Mouse (Mus musculus): Measurements from ENCODE around the gene Rbm19. TPM values are rescaled to one million over a fixed set of nuclear protein-coding genes. Genes with fewer than 3 reads are reported as not detected.

Rbm19 gene
- 17.5 and 20.2 TPM in 2 replicates for polyA plus RNA-seq (2014; fragmentation: Nextera tagmentation; extraction: Ambion mirVana)

DNA sequence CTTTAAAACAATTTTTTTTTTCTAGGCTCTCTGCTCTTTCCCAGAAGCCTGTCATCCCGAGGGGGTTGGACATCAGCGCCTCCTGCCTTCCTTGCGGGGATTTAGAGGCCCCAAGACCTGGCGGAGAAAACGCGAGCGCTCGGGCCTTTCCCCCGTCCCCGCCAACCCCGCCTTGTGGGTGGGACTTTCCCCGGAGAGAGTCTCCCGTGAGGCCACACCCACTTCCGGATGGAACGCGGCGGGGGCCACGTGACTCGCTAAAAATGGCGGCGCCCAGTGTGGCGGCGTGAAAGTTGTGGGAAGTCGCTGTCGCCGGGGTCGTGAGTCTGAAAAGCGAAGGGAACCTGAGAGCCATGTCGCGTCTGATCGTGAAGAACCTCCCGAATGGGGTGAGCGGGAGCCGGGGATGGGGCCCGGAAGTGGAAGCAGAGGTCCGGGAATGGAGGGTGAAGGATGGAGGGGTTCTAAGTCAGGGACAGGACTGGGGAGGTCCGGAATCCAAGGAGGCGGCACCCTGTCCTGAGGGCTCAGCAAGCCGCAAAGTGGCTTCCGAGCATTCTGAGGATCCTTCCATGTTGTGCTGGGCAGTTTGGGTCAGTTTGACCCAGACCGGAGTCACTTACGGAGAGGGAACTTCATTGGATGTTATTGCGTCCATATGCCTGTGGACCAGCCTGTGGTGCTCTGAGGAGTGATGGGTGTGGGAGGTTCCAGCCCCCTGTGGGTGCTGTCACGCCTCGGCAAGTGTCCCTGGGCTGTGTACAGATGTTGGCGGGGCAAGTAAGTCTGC lies at the start of gene Rbm19:
Rbm19 (plus strand) TSS at position 205 of the 790 bp plus-strand sequence.
- Histone ChIP-seq H3K36me3 (replicated peaks; ENCODE audit: control insufficient read depth, insufficient read depth) (peaks cover 28% of the 10 kb centered on the region), H3K4me2 (replicated peaks) (peak within 1 kb of the TSS; percentile 91), H3K27ac (peak within 1 kb of the TSS; percentile 69), H3K9ac (peak within 1 kb of the TSS; percentile 62), H3K27me3 (ENCODE audit: control insufficient read depth, insufficient read depth, low read length) (no peaks in the 10 kb centered on the region), H3K9me3 (ENCODE audit: control insufficient read depth, low read length) (no peaks in the 10 kb centered on the region), H3K4me3 (replicated peaks; ENCODE audit: low read length) (peak within 1 kb of the TSS; percentile 86), H3K4me1 (replicated peaks; ENCODE audit: control insufficient read depth, insufficient read depth, low read length) (peaks cover 4% of the 10 kb centered on the region; the same call in 1 of the 2 replicates)
- peak; percentile 90 for DNase-seq (ENCODE audit: low spot score)
- WGBS: under 1% methylated on average over 46 of the region's 46 CpGs
- ATAC-seq (ENCODE audit: low FRiP score): peak; percentile 92

DNA sequence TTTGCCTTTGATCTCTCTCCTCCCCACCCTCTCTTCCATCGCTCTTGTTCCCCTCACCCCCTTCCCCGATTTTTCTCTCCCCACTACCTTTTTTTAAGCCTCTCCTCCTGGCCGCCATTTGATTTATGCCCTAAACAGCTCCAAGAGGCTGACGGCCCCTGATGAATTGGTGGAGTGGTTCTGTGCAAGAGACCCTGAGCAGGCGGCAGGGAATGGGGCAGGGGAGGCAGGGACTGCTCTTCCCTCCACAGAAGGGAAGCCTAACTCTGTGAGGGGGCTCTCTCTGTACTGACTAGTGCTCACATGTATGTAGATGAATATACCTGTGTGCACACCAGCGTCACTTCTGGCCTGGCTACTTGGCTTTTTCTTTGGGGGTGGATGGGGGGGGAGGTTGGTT lies 49.0 kb upstream of the Rbm19 start:
- H3K9ac ChIP-seq: no peak overlapping the region
- no peaks in the 10 kb centered on the region for H3K4me1 ChIP-seq (replicated peaks; ENCODE audit: control insufficient read depth, insufficient read depth, low read length)
- no peak overlapping the region for H3K4me3 ChIP-seq (replicated peaks; ENCODE audit: low read length)
- H3K9me3 ChIP-seq (ENCODE audit: control insufficient read depth, low read length): no peaks in the 10 kb centered on the region
- WGBS: 63% methylated on average over 6 of the region's 6 CpGs
- no peaks in the 10 kb centered on the region for H3K36me3 ChIP-seq (replicated peaks; ENCODE audit: control insufficient read depth, insufficient read depth)
- DNase-seq (ENCODE audit: low spot score) (no peak), ATAC-seq (ENCODE audit: low FRiP score) (no peak)
- H3K27ac ChIP-seq: no peak overlapping the region
- H3K4me2 ChIP-seq (replicated peaks): no peak overlapping the region
- no peaks in the 10 kb centered on the region for H3K27me3 ChIP-seq (ENCODE audit: control insufficient read depth, insufficient read depth, low read length)

DNA sequence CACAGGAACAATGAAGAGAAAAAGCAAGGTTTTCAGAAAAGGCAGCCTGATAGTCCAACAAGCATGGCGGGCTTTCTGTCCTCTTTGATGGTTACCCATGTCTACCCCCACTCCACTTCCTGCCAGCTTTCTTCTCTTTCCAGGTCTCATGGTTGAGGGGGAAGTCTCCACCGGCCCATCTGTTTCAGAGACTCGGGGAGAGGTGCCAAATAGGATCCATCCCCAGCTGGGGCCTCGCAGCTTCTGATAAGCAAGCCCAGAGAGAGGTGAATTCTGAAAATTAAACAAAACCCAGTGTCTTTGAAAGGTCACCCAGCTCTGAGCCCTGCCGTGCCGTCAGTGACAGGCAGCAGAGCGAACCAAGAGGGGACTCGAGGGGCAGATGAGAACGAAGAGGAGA lies 42.2 kb upstream of the Rbm19 start:
- 73% methylated on average over 9 of the region's 9 CpGs for WGBS
- H3K4me3 ChIP-seq (replicated peaks; ENCODE audit: low read length): no peak overlapping the region
- no peak overlapping the region for H3K4me2 ChIP-seq (replicated peaks)
- H3K4me1 ChIP-seq (replicated peaks; ENCODE audit: control insufficient read depth, insufficient read depth, low read length): no peaks in the 10 kb centered on the region
- no peak overlapping the region for H3K9ac ChIP-seq
- DNase-seq (ENCODE audit: low spot score): no peak
- H3K27me3 ChIP-seq (ENCODE audit: control insufficient read depth, insufficient read depth, low read length): no peaks in the 10 kb centered on the region
- H3K27ac ChIP-seq: no peak overlapping the region
- H3K36me3 ChIP-seq (replicated peaks; ENCODE audit: control insufficient read depth, insufficient read depth): no peaks in the 10 kb centered on the region
- H3K9me3 ChIP-seq (ENCODE audit: control insufficient read depth, low read length): no peaks in the 10 kb centered on the region
- ATAC-seq (ENCODE audit: low FRiP score): no peak

DNA sequence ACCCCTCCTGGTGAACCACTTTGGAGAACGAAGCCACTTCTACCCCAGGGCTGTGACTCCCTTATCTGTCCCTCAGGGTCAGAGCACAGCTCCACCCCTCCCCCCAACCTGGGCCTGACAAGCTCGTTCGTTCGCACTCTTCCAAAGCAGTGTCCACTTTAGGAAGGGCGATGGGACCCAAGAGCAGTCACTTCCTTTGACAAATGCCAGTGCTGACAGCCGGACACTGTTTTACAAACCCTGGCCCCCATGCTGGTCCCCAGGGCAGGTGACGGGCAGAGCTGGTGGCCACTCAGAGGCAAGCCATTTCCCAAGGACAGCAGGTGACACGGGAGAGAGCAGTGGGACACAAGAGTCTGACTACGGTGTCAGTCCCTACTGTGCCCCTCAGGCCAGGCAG lies 36.2 kb upstream of the Rbm19 start:
- Histone ChIP-seq H3K4me2 (replicated peaks) (no peak overlapping the region), H3K27me3 (ENCODE audit: control insufficient read depth, insufficient read depth, low read length) (no peaks in the 10 kb centered on the region), H3K4me3 (replicated peaks; ENCODE audit: low read length) (no peak overlapping the region), H3K9me3 (ENCODE audit: control insufficient read depth, low read length) (no peaks in the 10 kb centered on the region), H3K9ac (no peak overlapping the region), H3K36me3 (replicated peaks; ENCODE audit: control insufficient read depth, insufficient read depth) (no peaks in the 10 kb centered on the region), H3K4me1 (replicated peaks; ENCODE audit: control insufficient read depth, insufficient read depth, low read length) (no peaks in the 10 kb centered on the region), H3K27ac (no peak overlapping the region)
- DNase-seq (ENCODE audit: low spot score) (no peak), ATAC-seq (ENCODE audit: low FRiP score) (no peak)
- 69% methylated on average over 9 of the region's 9 CpGs for WGBS

DNA sequence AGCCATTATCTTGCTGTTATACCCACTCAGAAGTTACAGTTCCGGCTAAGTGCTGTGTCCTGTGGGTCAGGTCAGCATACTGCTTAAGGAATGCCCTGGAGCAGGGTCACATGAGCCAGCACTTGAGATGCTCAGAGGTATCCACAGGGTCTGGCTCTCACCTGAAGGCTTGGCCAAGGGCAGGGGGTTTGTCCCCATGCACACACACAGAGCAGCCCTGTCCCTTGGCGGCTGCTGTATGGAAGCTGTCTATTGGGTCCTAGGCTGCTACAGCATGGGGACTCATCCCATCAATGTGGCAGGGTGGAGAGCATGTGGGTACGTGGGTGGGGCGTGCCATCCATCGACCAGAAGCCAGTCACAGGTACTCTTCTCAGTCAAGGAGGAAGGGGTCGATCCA lies 35.8 kb upstream of the Rbm19 start:
- H3K27ac ChIP-seq: no peak overlapping the region
- H3K36me3 ChIP-seq (replicated peaks; ENCODE audit: control insufficient read depth, insufficient read depth): no peaks in the 10 kb centered on the region
- no peaks in the 10 kb centered on the region for H3K9me3 ChIP-seq (ENCODE audit: control insufficient read depth, low read length)
- DNase-seq (ENCODE audit: low spot score) (no peak), ATAC-seq (ENCODE audit: low FRiP score) (no peak)
- WGBS: 86% methylated on average over 6 of the region's 6 CpGs
- no peak overlapping the region for H3K9ac ChIP-seq
- H3K4me2 ChIP-seq (replicated peaks): no peak overlapping the region
- no peaks in the 10 kb centered on the region for H3K4me1 ChIP-seq (replicated peaks; ENCODE audit: control insufficient read depth, insufficient read depth, low read length)
- H3K4me3 ChIP-seq (replicated peaks; ENCODE audit: low read length): no peak overlapping the region
- no peaks in the 10 kb centered on the region for H3K27me3 ChIP-seq (ENCODE audit: control insufficient read depth, insufficient read depth, low read length)

DNA sequence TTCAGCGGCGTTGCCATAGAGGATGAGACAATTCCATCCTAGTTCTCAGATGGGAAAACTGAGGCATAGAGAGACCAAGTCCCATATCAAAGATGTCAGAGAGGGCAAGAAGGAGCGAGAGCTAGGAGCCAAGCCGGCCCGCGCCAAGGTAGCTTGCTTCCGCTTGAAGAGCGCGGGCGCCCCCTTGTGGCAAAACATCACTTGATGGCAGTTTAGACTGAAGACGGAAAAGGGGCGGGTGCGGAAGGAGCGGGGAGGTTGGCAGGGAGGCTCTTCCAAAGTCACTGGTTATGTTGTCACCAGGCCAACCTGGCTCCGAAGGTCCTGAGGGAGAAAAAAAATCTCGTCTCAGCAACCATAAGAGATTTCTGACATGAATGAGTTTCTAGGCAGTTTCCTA lies 27.7 kb upstream of the Rbm19 start:
- ATAC-seq (ENCODE audit: low FRiP score): no peak
- H3K9me3 ChIP-seq (ENCODE audit: control insufficient read depth, low read length): no peaks in the 10 kb centered on the region
- H3K4me2 ChIP-seq (replicated peaks): no peak overlapping the region
- no peak overlapping the region for H3K27ac ChIP-seq
- DNase-seq (ENCODE audit: low spot score): peak; percentile 96
- H3K4me3 ChIP-seq (replicated peaks; ENCODE audit: low read length): no peak overlapping the region
- WGBS: 3% methylated on average over 16 of the region's 16 CpGs
- H3K36me3 ChIP-seq (replicated peaks; ENCODE audit: control insufficient read depth, insufficient read depth): no peaks in the 10 kb centered on the region
- H3K9ac ChIP-seq: no peak overlapping the region
- peaks cover 14% of the 10 kb centered on the region for H3K27me3 ChIP-seq (ENCODE audit: control insufficient read depth, insufficient read depth, low read length)
- no peaks in the 10 kb centered on the region for H3K4me1 ChIP-seq (replicated peaks; ENCODE audit: control insufficient read depth, insufficient read depth, low read length)

DNA sequence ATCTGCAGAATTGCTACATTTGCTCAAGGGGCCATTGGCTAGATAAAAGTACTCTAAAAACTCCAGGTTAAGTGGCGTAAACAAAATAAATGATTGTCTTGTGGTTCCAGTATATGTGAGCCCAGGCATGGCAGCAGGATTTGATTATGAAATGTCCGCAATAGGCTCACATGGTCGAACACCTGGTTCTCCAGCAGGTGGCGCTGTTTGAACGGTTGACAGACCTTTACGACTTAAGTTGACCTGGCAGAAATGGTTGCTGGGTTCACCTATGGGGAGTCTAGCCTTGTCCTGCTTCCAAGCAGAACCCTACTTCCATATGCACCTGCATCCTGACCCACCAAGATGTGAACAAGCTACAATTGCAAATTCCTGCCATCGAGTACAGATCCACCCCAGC lies 21.7 kb upstream of the Rbm19 start:
- Histone ChIP-seq H3K27ac (no peak overlapping the region), H3K4me1 (replicated peaks; ENCODE audit: control insufficient read depth, insufficient read depth, low read length) (no peaks in the 10 kb centered on the region), H3K4me3 (replicated peaks; ENCODE audit: low read length) (no peak overlapping the region), H3K36me3 (replicated peaks; ENCODE audit: control insufficient read depth, insufficient read depth) (no peaks in the 10 kb centered on the region), H3K27me3 (ENCODE audit: control insufficient read depth, insufficient read depth, low read length) (peaks cover 9% of the 10 kb centered on the region), H3K4me2 (replicated peaks) (no peak overlapping the region), H3K9ac (no peak overlapping the region), H3K9me3 (ENCODE audit: control insufficient read depth, low read length) (no peaks in the 10 kb centered on the region)
- DNase-seq (ENCODE audit: low spot score): peak; percentile 58
- WGBS: 56% methylated on average over 7 of the region's 7 CpGs
- ATAC-seq (ENCODE audit: low FRiP score): no peak

DNA sequence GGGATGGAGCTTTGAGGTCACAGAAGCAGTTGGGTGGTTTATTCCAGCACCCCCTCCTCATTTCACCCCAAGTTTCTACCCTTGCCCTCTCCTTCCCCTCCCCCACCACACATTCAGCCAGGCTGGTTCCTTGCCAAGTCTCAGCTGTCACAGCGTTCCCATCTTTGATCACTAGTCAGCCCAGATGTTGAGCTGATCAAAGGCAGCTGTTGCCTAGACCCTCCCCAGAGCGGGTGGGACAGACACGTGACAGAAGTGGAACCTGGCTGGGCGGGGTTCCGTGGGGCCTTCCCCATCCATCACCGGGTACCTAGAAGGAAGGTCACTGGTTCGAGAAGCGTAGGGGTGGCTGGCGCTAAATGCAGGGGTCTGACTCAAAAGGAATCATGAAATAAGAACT lies 19.2 kb upstream of the Rbm19 start:
- H3K27me3 ChIP-seq (ENCODE audit: control insufficient read depth, insufficient read depth, low read length): no peaks in the 10 kb centered on the region
- no peaks in the 10 kb centered on the region for H3K9me3 ChIP-seq (ENCODE audit: control insufficient read depth, low read length)
- no peak for ATAC-seq (ENCODE audit: low FRiP score)
- WGBS: 81% methylated on average over 9 of the region's 9 CpGs
- DNase-seq (ENCODE audit: low spot score): no peak
- H3K4me3 ChIP-seq (replicated peaks; ENCODE audit: low read length): no peak overlapping the region
- no peaks in the 10 kb centered on the region for H3K4me1 ChIP-seq (replicated peaks; ENCODE audit: control insufficient read depth, insufficient read depth, low read length)
- no peaks in the 10 kb centered on the region for H3K36me3 ChIP-seq (replicated peaks; ENCODE audit: control insufficient read depth, insufficient read depth)
- no peak overlapping the region for H3K27ac ChIP-seq
- H3K4me2 ChIP-seq (replicated peaks): no peak overlapping the region
- H3K9ac ChIP-seq: no peak overlapping the region

DNA sequence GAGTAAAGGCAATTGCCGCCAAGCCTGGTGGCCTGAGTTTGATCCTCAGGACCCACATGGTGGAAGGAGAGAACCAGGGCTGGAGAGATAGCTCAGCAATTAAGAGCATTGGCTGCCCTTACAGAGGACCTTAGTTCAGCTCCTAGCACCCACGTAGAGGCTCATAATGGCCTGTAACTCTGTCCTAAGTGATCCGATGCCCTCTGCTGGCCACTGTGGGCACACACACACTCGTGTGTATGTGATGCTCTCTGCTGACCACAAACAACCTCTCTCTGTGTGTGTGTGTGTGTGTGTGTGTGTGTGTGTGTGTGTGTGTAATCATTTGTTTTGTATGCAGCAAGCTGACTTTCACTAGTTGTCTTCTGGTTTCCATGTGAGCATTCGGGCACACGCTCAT lies 15.5 kb upstream of the Rbm19 start:
- Histone ChIP-seq H3K27ac (no peak overlapping the region), H3K4me2 (replicated peaks) (no peak overlapping the region), H3K9me3 (ENCODE audit: control insufficient read depth, low read length) (no peaks in the 10 kb centered on the region), H3K9ac (no peak overlapping the region), H3K36me3 (replicated peaks; ENCODE audit: control insufficient read depth, insufficient read depth) (no peaks in the 10 kb centered on the region), H3K27me3 (ENCODE audit: control insufficient read depth, insufficient read depth, low read length) (no peaks in the 10 kb centered on the region), H3K4me1 (replicated peaks; ENCODE audit: control insufficient read depth, insufficient read depth, low read length) (no peaks in the 10 kb centered on the region), H3K4me3 (replicated peaks; ENCODE audit: low read length) (no peak overlapping the region)
- WGBS: 94% methylated on average over 6 of the region's 6 CpGs
- DNase-seq (ENCODE audit: low spot score) (no peak), ATAC-seq (ENCODE audit: low FRiP score) (no peak)

DNA sequence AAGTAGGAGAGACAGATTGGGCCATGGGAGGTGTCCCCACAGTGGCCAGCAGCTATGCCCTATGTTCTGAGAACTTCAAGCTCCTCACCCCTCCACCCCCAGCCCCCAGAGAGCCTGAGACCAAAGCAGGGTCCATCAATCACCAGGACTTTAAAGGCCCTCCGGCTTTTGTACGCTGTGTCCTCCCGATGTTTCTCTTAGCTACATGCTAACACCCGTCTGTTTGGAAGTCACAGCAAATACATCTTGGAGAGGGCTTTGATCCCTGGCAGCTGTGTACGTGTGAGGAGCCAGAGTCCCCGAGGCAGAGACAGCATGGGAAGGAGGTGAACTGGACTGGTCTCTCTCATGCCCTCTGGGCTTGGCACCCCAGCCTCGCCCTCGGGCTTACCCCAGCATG lies 14.2 kb upstream of the Rbm19 start:
- no peak overlapping the region for H3K9ac ChIP-seq
- H3K9me3 ChIP-seq (ENCODE audit: control insufficient read depth, low read length): no peaks in the 10 kb centered on the region
- WGBS: 86% methylated on average over 8 of the region's 8 CpGs
- DNase-seq (ENCODE audit: low spot score) (no peak), ATAC-seq (ENCODE audit: low FRiP score) (no peak)
- no peak overlapping the region for H3K4me3 ChIP-seq (replicated peaks; ENCODE audit: low read length)
- no peaks in the 10 kb centered on the region for H3K27me3 ChIP-seq (ENCODE audit: control insufficient read depth, insufficient read depth, low read length)
- H3K4me2 ChIP-seq (replicated peaks): no peak overlapping the region
- H3K27ac ChIP-seq: no peak overlapping the region
- no peaks in the 10 kb centered on the region for H3K4me1 ChIP-seq (replicated peaks; ENCODE audit: control insufficient read depth, insufficient read depth, low read length)
- no peaks in the 10 kb centered on the region for H3K36me3 ChIP-seq (replicated peaks; ENCODE audit: control insufficient read depth, insufficient read depth)
